Comparison of ENCODE assay signal across 9 mouse cellular contexts in the genomic region with DNA sequence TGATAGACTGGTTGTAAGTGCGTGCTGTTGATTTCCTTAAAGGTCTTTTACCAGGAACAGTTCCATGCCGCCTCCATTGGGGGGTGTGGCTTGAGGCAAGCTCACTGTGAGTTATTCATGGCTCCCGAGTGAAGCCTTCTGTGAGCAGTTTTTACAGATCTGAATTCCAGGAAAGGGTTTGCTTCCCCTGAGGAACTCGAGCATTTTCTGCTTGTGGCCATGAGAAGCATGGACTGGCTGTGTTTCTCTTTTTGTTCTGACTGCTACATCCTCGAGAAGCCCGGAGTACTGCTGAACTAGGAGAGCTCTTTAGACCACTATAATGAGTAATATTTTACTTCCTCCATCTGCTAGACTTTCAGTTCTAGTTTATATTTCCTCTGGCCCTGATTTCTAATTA.
A peak's percentile ranks its signal among the peaks of the same experiment; 100 is the strongest.
DNase-seq lines count a peak whose midpoint lies in the region; ATAC-seq lines count a peak whose summit lies in the region.
"Had no signal": no experiment of that assay in that cellular context is flagged by ENCODE, and none has a peak within 500 bp of the region (broad histone marks: within the 10 kb centered on the region; RNA-seq: fewer than 3 reads in every experiment).

No protein-coding gene starts in this region.

- H3K4me3 ChIP-seq in kidney, embryonic 15.5 days (replicated peaks), result no peak overlapping the region
- H3K4me3 ChIP-seq: neural tube, embryonic 12.5 days had no signal

- peak; percentile 38 for ATAC-seq in activated CD4-positive, CD25-positive, alpha-beta regulatory T cell, adult 4 months
- ATAC-seq in kidney, embryonic 15.5 days (replicated peaks; ENCODE audit: low FRiP score), result no peak

- 0 out of 2 replicates have a peak overlapping the region, but pooled peaks have one; percentile 37 for H3K27ac ChIP-seq in kidney, embryonic 15.5 days
- H3K27ac ChIP-seq: neural tube, embryonic 12.5 days had no signal

- H3K36me3 ChIP-seq in kidney, embryonic 15.5 days, result no peaks in the 10 kb centered on the region
- H3K36me3 ChIP-seq: neural tube, embryonic 12.5 days had no signal

- 24% methylated on average over 6 of the region's 6 CpGs for whole genome bisulfite sequencing in kidney, embryonic 15.5 days

- peak; percentile 12 for DNase-seq in layer of hippocampus, adult 11-12 months (ENCODE audit: low spot score)
- no peak for DNase-seq in layer of hippocampus, postnatal 10 days (ENCODE audit: low spot score in 2 of 2)
- peak; percentile 35 for DNase-seq in gastrocnemius, postnatal 14 days
- DNase-seq in lung, postnatal 14 days, result peak; percentile 45
- DNase-seq in thymus, postnatal 36 days, result no peak
- DNase-seq in cerebellum, adult 9-11 months, result no peak

- no peak overlapping the region for H3K9ac ChIP-seq in kidney, embryonic 15.5 days
- H3K9ac ChIP-seq: neural tube, embryonic 12.5 days had no signal

- intact Hi-C loops in gastrocnemius, postnatal 14 days (cut with DNase I; ENCODE audit: low total_unique reads), result no loop called here

- peak overlapping the region; percentile 33; the same call in 1 of the 2 replicates for H3K4me2 ChIP-seq in kidney, embryonic 15.5 days
- H3K4me2 ChIP-seq: neural tube, embryonic 12.5 days had no signal

- peaks cover 27% of the 10 kb centered on the region for H3K4me1 ChIP-seq in kidney, embryonic 15.5 days

- H3K27me3 ChIP-seq in kidney, embryonic 15.5 days, result no peaks in the 10 kb centered on the region
- H3K27me3 ChIP-seq: neural tube, embryonic 12.5 days had no signal

- no peaks in the 10 kb centered on the region for H3K9me3 ChIP-seq in kidney, embryonic 15.5 days (replicated peaks)
- H3K9me3 ChIP-seq: neural tube, embryonic 12.5 days had no signal

Comparison
In these comparisons a context has a peak if more than half of its experiments do, and no peak if none do; other contexts are left out.
1. DNase-seq: peak in layer of hippocampus, adult 11-12 months (single experiment), gastrocnemius, postnatal 14 days (single experiment) and lung, postnatal 14 days (single experiment); none in layer of hippocampus, postnatal 10 days (0 of 2), thymus, postnatal 36 days (0 of 2) and cerebellum, adult 9-11 months (single experiment).